Mouse (Mus musculus): Measurements from ENCODE around the gene P2ry10. TPM values are rescaled to one million over a fixed set of nuclear protein-coding genes. Genes with fewer than 3 reads are reported as not detected.
"Not testable (repeated sequence)": the region's sequence is repeated elsewhere in the genome, so short reads cannot be mapped to it uniquely, and the experiment has no call there.

The P2ry10 gene
- not detected for total RNA-seq (2022)

DNA sequence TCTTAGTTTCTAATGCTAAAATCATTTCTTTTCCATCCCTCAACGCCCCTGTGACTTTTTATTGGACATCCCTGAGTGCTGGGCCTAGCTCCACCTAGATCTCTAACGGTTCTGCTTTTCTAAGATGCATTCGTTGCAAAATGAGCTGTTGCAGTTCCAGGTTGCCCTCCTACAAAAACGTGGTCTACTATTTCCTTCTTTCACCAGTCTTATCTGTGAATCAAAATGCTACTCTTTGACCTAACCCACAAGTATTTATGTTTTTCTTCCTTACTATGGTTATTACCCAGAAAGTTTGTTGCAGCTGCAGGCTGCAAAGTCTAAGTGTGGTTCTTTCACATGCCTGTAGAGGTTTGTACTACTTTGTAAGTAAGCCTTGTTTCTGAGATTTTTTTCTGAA lies at the start of gene P2ry10:
Gene P2ry10, plus strand, starts transcription at position 316 of the 400 bp plus-strand sequence.
- DNase-seq (ENCODE audit: low spot score in 2 of 2): no peak

DNA sequence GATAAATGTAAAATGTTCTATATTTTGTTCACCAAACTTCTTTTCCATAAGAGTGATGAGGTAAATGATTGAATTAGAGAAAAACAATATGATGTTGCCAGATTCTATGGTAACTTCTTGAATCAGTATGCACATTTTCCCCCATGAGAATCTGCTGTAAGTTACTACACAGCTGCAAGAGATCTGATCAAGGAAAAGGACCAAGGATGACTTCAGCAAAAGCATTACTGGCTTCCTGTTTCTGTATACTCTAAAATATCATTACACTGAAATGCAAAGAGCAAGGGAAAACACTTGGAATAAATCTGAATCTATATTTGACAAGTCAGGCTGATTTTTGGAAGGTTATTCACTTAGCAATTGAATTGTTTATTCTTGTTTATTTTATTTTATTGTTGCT lies 49.1 kb upstream of the P2ry10 start:
- no peak for DNase-seq (ENCODE audit: low spot score in 2 of 2)

DNA sequence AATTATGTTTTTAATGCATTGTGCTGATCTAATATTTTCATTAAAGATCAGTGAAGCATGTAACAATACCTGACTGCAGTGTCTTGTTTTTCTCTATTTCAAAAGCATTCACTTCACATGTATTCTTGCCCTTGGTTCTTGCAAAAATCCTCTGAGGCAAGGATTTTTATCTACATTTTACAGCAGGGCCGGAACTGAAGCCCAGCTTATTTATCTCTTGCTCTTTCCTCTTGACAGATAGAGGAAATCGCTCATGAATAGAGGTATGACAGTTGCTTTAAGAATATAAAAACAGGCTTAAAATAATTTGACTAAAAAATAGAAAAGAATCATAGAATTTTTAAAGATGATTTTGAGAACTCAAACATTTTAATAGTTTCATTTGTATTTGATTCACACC lies 48.7 kb upstream of the P2ry10 start:
- DNase-seq (ENCODE audit: low spot score in 2 of 2): no peak

DNA sequence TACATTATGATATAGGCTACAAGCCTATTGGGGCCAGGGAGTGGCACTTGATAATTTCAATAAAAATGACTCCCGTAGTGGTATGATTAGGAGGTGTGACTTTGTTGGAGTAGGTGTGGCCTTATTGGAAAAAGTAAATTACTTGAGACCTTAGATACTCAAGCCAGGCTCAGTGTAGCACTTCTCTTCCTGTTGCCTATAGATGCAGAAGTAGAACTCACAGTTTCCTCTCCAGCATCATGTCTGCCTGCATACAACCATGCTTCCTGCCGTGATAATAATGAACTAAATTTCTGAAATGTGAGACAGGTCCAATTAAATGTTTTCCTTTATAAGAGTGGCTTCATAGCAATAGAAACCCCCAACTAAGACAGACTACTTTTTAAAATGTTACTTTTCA lies 45.9 kb upstream of the P2ry10 start:
- DNase-seq (ENCODE audit: low spot score in 2 of 2): no peak

DNA sequence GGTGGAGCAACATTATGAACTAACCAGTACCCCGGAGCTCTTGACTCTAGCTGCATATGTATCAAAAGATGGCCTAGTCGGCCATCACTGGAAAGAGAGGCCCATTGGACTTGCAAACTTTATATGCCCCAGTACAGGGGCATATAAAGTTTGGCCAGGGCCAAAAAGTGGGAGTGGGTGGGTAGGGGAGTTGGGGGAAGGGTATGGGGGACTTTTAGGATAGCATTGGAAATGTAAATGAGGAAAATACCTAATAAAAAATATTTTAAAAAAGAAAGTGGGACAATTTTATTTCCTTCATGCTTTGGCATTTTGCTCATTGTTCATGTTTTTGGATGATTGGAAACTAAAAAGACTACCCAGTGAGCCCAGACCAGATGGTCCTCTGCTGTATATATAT lies 4.9 kb upstream of the P2ry10 start:
- not testable (repeated sequence) for DNase-seq (ENCODE audit: low spot score in 2 of 2)

DNA sequence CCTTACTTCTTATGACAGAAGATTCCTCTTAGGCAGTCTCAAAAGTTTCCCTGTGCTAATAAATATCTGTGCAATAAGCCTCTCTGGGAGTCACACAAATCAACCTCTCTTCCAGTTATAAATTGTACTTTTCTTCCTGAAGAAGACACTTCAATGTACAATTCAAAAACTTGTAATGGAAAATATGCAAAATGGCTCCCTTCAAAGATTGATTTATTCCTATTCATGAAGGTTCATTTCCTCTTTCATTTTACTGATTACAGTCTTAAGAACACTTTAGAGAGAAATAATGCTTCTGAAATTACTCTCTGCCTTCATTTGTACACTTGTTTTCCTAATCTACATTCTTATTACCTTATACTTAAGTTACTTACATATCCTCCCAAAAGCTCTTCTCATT lies 4.0 kb upstream of the P2ry10 start:
- DNase-seq (ENCODE audit: low spot score in 2 of 2): no peak

DNA sequence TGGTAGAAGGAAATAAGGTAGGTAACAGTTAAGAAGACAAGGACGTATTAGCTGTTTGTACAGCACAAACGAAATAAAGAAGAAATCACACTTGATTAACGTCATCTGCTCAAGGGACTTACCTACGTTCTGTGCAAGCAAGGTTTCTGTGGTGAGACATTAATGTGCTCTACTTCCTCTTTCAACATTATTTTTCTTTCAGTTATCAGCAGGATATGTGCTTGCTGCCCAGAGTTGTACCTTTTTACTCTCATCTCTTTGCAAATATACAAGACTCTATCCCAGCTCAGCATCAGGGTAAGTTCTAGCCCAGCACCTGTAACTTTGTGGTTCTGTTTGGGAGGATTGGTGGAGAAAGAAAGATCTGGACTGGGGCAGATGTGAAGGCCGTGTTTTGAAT lies 839 bp downstream of the P2ry10 start:
- no peak for DNase-seq (ENCODE audit: low spot score in 2 of 2)

DNA sequence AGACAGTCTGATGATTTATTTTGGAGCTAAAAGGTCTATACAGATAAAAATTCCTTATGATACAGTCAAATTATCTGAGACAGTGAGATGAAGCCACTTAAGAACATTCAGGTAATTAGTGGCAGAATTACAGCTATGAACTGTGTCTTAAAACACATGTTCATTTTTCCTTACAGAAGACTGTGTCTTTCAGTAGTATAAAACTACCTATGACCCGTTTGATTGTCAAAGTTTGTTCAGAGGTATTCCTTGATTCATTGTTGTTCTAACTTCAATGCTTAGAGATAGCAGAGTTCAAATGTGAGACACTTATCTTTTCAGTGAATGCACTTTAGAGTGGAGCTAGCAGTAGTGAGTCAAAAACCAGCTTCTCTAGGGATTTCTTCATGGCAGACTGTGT lies 1.6 kb downstream of the P2ry10 start:
- no peak for DNase-seq (ENCODE audit: low spot score in 2 of 2)

DNA sequence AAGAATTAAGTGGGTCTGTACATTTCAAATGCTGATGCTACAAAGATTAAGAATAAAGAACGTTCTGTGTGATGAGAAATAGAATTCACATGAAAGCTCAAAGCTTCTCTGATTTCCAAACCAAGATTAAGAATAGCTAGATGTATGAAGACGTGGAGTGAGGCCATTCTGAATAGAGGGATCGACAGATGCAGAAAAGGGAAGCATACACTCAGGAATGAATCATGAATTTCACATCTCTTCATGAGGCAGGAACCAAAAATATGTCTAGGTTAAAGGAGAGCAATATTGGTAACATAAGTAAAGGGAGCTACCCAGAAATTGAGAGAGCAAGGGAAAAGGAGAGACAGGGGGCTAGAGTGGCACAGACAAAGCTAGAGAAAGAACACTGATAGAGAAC lies 7.3 kb downstream of the P2ry10 start:
- no peak for DNase-seq (ENCODE audit: low spot score in 2 of 2)

DNA sequence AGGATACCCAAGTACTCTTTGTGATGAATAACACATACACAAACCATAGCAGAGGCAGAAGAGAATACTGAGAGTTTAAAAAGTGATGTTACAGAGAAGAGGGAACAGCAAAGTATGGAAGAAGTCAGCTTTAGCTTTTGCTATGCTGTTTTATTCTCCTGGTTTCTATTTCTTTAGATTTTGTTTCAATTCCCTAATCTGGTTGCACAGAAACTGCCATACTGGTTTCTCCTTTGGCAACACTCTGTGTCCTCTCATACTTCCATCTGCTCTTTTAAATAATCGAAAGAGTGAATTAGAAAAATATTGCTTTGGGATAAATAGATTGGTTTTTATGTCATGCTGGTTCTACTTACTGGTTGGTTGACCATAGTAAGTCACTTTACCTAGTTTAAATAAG lies 28.0 kb downstream of the P2ry10 start:
- DNase-seq (ENCODE audit: low spot score in 2 of 2): no peak

DNA sequence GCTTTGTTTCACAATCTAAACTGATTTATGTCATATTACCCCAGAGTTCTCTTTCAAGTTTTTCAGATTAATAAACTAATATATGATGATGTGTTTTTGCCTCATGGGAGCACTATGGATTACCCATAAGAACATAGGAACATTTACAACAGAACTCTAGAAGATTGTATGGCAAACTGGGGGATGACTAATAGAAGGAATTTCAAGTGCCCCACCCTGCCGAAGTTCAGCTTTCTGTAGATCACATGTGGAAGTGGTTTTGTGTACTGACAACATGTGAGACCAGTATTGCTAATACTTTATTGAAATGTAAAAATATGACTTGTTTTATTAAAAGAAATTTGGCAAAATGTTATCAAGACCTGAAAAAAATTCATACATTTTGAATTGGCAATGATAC lies 28.7 kb downstream of the P2ry10 start:
- DNase-seq (ENCODE audit: low spot score in 2 of 2): no peak

DNA sequence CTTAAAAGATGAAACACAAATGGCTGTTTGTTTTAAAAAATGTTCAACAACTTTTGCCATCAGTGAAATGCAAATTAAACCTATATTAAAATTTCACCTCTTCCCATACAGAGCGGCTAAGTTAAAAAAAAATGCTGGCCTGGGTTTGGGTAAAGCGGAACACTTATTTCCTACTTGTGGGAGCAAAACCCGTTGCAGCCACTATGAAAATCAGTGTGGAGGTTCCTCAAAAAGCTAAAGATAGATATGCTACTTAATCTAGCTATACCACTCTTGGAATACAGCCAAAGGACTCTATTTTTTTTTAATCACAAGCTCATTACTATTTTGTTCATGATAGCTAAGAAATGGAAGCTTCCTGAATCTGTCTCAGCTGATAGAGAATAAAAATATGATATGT lies 54.9 kb downstream of the P2ry10 start:
- no peak for DNase-seq (ENCODE audit: low spot score in 2 of 2)

DNA sequence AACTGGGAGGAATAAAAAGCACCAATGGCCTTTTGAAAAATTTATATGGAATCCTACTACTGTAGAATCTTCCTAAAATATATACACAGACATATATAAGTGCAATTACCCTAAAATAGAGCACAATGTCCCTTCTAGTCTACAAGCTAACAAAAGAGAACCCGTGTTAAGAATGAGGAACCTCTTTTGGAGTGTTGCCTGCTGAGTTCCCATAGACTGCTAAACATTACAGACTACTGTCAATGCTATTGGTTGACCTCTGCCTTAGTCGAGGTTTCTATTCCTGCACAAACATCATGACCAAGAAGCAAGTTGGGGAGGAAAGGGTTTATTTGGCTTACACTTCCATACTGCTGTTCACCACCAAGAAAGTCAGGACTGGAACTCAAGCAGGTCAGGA lies 55.6 kb downstream of the P2ry10 start:
- no peak for DNase-seq (ENCODE audit: low spot score in 2 of 2)

DNA sequence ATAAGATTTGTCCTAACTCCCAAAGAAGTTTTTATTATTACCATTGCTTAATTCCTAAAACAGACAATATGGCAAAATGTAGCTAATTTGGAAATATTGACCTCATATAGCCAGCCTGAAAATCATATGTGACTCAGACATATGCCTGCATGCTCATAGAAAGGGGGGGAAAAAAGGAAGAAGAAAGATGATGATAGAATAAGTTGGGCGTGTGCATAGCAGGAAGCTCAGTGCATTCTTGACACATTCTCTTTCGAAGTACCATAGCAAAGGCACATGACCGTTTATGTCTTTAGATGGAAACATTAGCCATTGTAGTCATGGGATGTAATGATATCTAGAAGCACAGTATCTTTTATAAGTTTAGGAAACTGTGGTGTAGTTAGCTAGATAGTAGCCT lies 60.4 kb downstream of the P2ry10 start, which contains the start of gene P2ry10b:
Gene P2ry10b, plus strand, starts transcription at position 247 of the 400 bp plus-strand sequence.
- DNase-seq (ENCODE audit: low spot score in 2 of 2): no peak

DNA sequence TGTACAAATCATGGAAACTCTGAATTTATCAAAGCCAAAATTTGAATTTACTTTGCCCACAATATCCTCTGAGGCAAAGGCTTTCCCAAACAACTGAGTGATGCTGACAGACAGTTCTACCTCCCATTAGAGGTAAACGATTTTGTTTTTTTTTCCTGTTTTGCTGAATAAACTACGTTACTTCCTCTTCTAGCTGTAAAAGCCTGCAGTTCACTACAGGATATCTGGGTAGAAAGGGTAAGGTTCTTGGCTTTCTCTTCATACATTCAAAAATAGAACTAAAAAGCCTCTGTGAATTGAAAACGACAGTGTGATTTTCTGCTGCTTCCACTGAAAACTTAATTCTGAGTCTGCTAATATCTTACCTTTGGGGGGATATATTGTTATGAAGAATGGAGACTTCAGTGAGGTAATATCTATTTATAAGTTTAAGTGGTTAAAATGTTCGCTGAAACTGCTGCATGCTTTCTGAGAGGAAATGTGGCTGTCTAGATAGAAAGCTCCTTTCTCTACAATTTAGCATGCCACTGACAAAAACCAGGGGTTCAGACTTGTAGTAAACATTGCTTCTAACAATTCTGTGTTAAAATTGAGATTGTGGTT lies 61.2 kb downstream of the P2ry10 start:
- DNase-seq (ENCODE audit: low spot score in 2 of 2): no peak

DNA sequence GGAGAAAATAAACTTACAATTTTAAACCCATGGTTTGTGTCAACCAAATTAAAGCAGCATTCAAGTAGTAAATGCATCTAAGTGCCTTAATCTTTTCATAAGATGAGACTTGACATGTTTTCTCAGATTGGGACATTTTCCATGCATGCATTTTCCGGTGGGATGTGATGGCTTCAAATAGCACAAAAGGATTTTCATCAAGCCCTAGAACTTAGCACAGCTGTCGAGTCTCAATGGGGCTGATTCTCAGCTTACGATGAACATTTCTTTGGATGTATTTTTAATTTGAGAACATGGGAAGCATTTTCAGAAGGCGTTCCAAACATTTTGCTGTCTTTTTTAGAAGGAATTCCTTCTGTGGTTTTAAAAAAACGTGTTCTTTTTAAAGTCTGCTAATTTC lies 61.7 kb downstream of the P2ry10 start:
- DNase-seq (ENCODE audit: low spot score in 2 of 2): no peak

DNA sequence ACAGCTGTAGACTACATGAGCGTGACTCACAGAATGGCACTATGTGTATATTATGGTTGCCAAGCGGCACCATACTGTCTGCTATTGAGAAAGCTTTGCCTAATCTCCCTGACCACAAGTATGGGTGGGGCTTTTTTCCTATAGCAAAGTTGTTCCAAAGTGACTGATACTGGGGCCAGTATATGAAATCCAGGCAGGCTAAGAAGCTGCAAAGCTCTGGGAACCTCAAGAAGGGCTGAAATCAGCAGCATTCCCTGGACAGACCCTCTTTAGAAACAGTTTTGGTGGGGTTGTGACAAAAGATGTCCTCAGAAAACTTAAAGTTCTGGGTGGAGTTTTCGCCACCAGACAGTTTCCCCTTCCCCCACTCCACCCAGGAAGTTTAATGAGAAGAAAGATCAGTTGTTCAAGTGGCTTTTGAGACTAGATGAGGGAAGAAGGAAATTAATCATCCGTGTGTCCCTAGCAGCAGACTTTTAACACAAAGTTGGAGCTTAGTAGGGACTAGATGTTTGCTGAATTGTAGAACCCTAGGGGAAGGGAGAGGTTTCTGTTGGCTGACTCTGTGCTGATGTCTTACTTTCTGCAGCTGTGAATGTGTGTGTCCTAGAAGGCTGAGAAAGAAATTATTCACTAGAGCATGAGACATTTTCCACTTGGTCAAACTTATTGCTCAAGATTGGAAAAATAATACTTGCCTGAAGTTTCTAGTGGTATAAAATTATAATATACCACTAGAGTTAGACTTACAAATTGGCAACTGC lies 62.6 kb downstream of the P2ry10 start:
- no peak for DNase-seq (ENCODE audit: low spot score in 2 of 2)

Other genes with a start within 250 kb of the P2ry10 start
- gene Rtl3, start 247.8 kb upstream of the P2ry10 start, total RNA-seq (2022): 1 to 10 TPM; 2.5 to 5.4 (median 3.3) TPM
- gene Lpar4, start 167.9 kb upstream of the P2ry10 start, total RNA-seq (2022): 1 to 10 TPM; 1.9 TPM
- gene P2ry10b, start 60.4 kb downstream of the P2ry10 start, total RNA-seq (2022): under 1 TPM; 0.12 to 0.61 (median 0.47) TPM
- not detected for gene Gpr174, start 167.4 kb downstream of the P2ry10 start, total RNA-seq (2022)

Data from layer of hippocampus, adult 8-10 months (tissue).